Mouse (Mus musculus): ENCODE data around the gene Rab27a.

- TF ChIP-seq CTCF (IDR thresholded peaks at IDR 0.05 in 2 of 3, conservative IDR thresholded peaks at IDR 0.05 in 1 of 3; ENCODE audit: control insufficient read depth in 1 of 3, insufficient read depth in 1 of 3, low read depth in 2 of 3, low read length in 3 of 3, poor library complexity in 1 of 3, severe bottlenecking in 1 of 3) (no peak), POLR2A (IDR thresholded peaks at IDR 0.05; ENCODE audit: control insufficient read depth in 1 of 2, insufficient read depth in 1 of 2, low read depth in 1 of 2, low read length in 2 of 2, poor library complexity in 1 of 2) (no peak), ZNF384 (IDR thresholded peaks at IDR 0.05; ENCODE audit: low read depth, low read length) (no peak), CHD2 (IDR thresholded peaks at IDR 0.05; ENCODE audit: low read length) (no peak), ZMIZ1 (IDR thresholded peaks at IDR 0.05; ENCODE audit: low read depth, low read length) (no peak), USF1 (IDR thresholded peaks at IDR 0.05; ENCODE audit: low read depth, low read length) (no peak), MAFK (IDR thresholded peaks at IDR 0.05; ENCODE audit: borderline replicate concordance, low read depth, low read length) (no peak), ZC3H11A (IDR thresholded peaks at IDR 0.05; ENCODE audit: low read depth, low read length) (no peak), ZKSCAN1 (IDR thresholded peaks at IDR 0.05; ENCODE audit: low read depth, low read length) (no peak), MAX (IDR thresholded peaks at IDR 0.05; ENCODE audit: low read length) (no peak), KAT2A (conservative IDR thresholded peaks at IDR 0.05; ENCODE audit: low read depth, low read length) (no peak), E2F4 (IDR thresholded peaks at IDR 0.05; ENCODE audit: borderline replicate concordance, low read depth, low read length) (no peak), NELFE (IDR thresholded peaks at IDR 0.05; ENCODE audit: low read depth, low read length) (no peak), ELF1 (IDR thresholded peaks at IDR 0.05; ENCODE audit: low read depth, low read length) (no peak)
These were observed 59.2 kb downstream of the Rab27a start for GRCm38 (mm10) chr9:73103880-73104198.
